ENCODE assay signal across 33 mouse cellular contexts in the genomic region with DNA sequence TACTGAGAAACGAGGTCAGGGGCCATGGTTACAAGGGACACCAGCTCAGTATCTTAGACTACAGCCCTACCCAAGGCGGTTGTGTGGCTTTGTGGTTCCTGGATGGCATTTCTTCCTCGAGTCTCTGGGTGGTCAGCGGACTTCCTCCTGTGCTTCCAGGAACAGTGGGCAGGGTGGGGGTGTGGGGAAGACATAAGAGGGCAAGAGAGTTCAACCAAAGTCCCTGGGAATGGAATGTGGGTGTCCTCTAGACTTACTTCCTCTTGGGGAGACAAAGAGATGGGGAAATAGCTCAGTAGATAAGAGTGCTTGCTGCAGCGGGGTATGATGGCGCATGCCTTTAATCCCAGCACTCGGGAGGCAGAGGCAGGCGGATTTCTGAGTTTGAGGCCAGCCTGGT. TPM values are rescaled to one million over a fixed set of nuclear protein-coding genes. Genes with fewer than 3 reads are reported as not detected.
DNase-seq lines count a peak whose midpoint lies in the region; ATAC-seq and TF ChIP-seq lines count a peak whose summit lies in the region.
"Had no signal": no experiment of that assay in that cellular context is flagged by ENCODE, and none has a peak within 500 bp of the region (broad histone marks: within the 10 kb centered on the region; RNA-seq: fewer than 3 reads in every experiment).

No protein-coding gene starts in this region.

- TF ChIP-seq EP300 in liver, postnatal 0 days (IDR thresholded peaks at IDR 0.05; ENCODE audit: low read depth), result no peak

- WGBS in liver, postnatal 0 days (ENCODE audit: insufficient replicate concordance), result 38% methylated on average over 8 of the region's 8 CpGs
- 52% methylated on average over 8 of the region's 8 CpGs for WGBS in liver, embryonic 11.5 days
- WGBS in midbrain, embryonic 15.5 days, result 88% methylated on average over 8 of the region's 8 CpGs

- no peaks in the 10 kb centered on the region for H3K9me3 ChIP-seq in liver, postnatal 0 days (ENCODE audit: low read length)
- no peaks in the 10 kb centered on the region for H3K9me3 ChIP-seq in liver, embryonic 11.5 days (ENCODE audit: control insufficient read depth, low read length)
- H3K9me3 ChIP-seq in midbrain, embryonic 15.5 days, result no peaks in the 10 kb centered on the region
- H3K9me3 ChIP-seq: embryonic facial prominence, embryonic 13.5 days; forebrain, embryonic 10.5 days; forebrain, embryonic 15.5 days; heart, embryonic 13.5 days; hindbrain, embryonic 10.5 days; hindbrain, embryonic 15.5 days; liver, embryonic 15.5 days; stomach, embryonic 15.5 days had no signal

- DNase-seq in liver, postnatal 0 days, result peak; percentile 32
- no peak for DNase-seq in liver, embryonic 11.5 days (ENCODE audit: low spot score)
- peak; percentile 67 for DNase-seq in lung, postnatal 25 days (ENCODE audit: low spot score)
- no peak for DNase-seq in cerebellum, postnatal 4 days (ENCODE audit: low spot score in 2 of 2)
- DNase-seq in cerebellum, adult 8-10 months, result no peak
- DNase-seq: adrenal gland, adult 8-10 months; cerebellum, postnatal 25 days; gastrocnemius, postnatal 25 days; heart, adult 2 months; heart, postnatal 10 days; kidney, adult 18-20 months; kidney, postnatal 36 days; left cerebral cortex, postnatal 4 days; right cerebral cortex, postnatal 25 days; thymus, adult 18-20 months; thymus, postnatal 25 days had no signal

- no peak overlapping the region for H3K9ac ChIP-seq in liver, postnatal 0 days (replicated peaks)
- no peak overlapping the region for H3K9ac ChIP-seq in liver, embryonic 11.5 days (ENCODE audit: low read depth, low read length)
- H3K9ac ChIP-seq in midbrain, embryonic 15.5 days, result no peak overlapping the region
- H3K9ac ChIP-seq: embryonic facial prominence, embryonic 13.5 days; forebrain, embryonic 15.5 days; heart, embryonic 13.5 days; hindbrain, embryonic 15.5 days; liver, embryonic 15.5 days; stomach, embryonic 15.5 days had no signal

- peak; percentile 11; the same call in 1 of the 2 replicates for ATAC-seq in liver, postnatal 0 days
- no peak for ATAC-seq in liver, embryonic 11.5 days (replicated peaks; ENCODE audit: low FRiP score)
- ATAC-seq in common myeloid progenitor, adult 5-6 weeks (replicated peaks; ENCODE audit: low read depth, poor library complexity, severe bottlenecking), result peak; percentile 59
- peak; percentile 62 for ATAC-seq in megakaryocyte progenitor cell, adult 5-6 weeks (replicated peaks; ENCODE audit: poor library complexity)
- ATAC-seq in midbrain, embryonic 15.5 days (replicated peaks), result no peak
- ATAC-seq: activated CD4-positive, CD25-positive, alpha-beta regulatory T cell, adult 4 months; CD4-positive, CD25-positive, alpha-beta regulatory T cell, adult 4 months; forebrain, embryonic 15.5 days; inflammation-experienced regulatory T-cells, adult 6 months had no signal

- H3K27me3 ChIP-seq in liver, postnatal 0 days (ENCODE audit: insufficient read depth, low read length), result no peaks in the 10 kb centered on the region
- H3K27me3 ChIP-seq in liver, embryonic 11.5 days (replicated peaks; ENCODE audit: control insufficient read depth, insufficient read depth, low read length), result no peaks in the 10 kb centered on the region
- H3K27me3 ChIP-seq in midbrain, embryonic 15.5 days (replicated peaks), result no peaks in the 10 kb centered on the region
- H3K27me3 ChIP-seq: embryonic facial prominence, embryonic 13.5 days; forebrain, embryonic 15.5 days; heart, embryonic 13.5 days; hindbrain, embryonic 15.5 days; stomach, embryonic 15.5 days had no signal

- no peak overlapping the region for H3K27ac ChIP-seq in liver, postnatal 0 days (ENCODE audit: low read depth)
- H3K27ac ChIP-seq in liver, embryonic 11.5 days (ENCODE audit: low read depth, low read length), result no peak overlapping the region
- H3K27ac ChIP-seq in midbrain, embryonic 15.5 days, result no peak overlapping the region
- H3K27ac ChIP-seq: embryonic facial prominence, embryonic 13.5 days; forebrain, embryonic 10.5 days; forebrain, embryonic 15.5 days; heart, adult 2 months; heart, embryonic 13.5 days; hindbrain, embryonic 15.5 days; layer of hippocampus, adult 2 months; liver, embryonic 15.5 days; macrophage; stomach, embryonic 15.5 days had no signal

- H3K4me1 ChIP-seq in liver, postnatal 0 days (ENCODE audit: insufficient read depth), result peaks cover 40% of the 10 kb centered on the region
- peaks cover 43% of the 10 kb centered on the region for H3K4me1 ChIP-seq in liver, embryonic 11.5 days (replicated peaks; ENCODE audit: control insufficient read depth, insufficient read depth, low read length)
- H3K4me1 ChIP-seq in midbrain, embryonic 15.5 days, result peaks cover 38% of the 10 kb centered on the region

- no peaks in the 10 kb centered on the region for H3K36me3 ChIP-seq in liver, postnatal 0 days (replicated peaks; ENCODE audit: insufficient read depth, low read length)
- H3K36me3 ChIP-seq in liver, embryonic 11.5 days (ENCODE audit: control insufficient read depth, insufficient read depth, low read length), result no peaks in the 10 kb centered on the region
- H3K36me3 ChIP-seq in midbrain, embryonic 15.5 days (replicated peaks), result no peaks in the 10 kb centered on the region
- H3K36me3 ChIP-seq: embryonic facial prominence, embryonic 13.5 days; forebrain, embryonic 10.5 days; forebrain, embryonic 15.5 days; heart, embryonic 13.5 days; hindbrain, embryonic 10.5 days; hindbrain, embryonic 15.5 days; liver, embryonic 15.5 days; stomach, embryonic 15.5 days had no signal

- no peak for TF ChIP-seq CTCF in liver, postnatal 0 days (IDR thresholded peaks at IDR 0.05; ENCODE audit: low read depth)

- no peak overlapping the region for H3K4me3 ChIP-seq in liver, postnatal 0 days (ENCODE audit: low read depth, low read length)
- no peak overlapping the region for H3K4me3 ChIP-seq in liver, embryonic 11.5 days (ENCODE audit: low read depth, low read length)
- H3K4me3 ChIP-seq in midbrain, embryonic 15.5 days, result no peak overlapping the region
- H3K4me3 ChIP-seq: embryonic facial prominence, embryonic 13.5 days; forebrain, embryonic 10.5 days; forebrain, embryonic 15.5 days; heart, adult 2 months; heart, embryonic 13.5 days; hindbrain, embryonic 10.5 days; hindbrain, embryonic 15.5 days; layer of hippocampus, adult 2 months; liver, embryonic 15.5 days; stomach, embryonic 15.5 days had no signal

- no peak overlapping the region for H3K4me2 ChIP-seq in liver, postnatal 0 days (ENCODE audit: low read depth, low read length)
- no peak overlapping the region for H3K4me2 ChIP-seq in liver, embryonic 11.5 days
- no peak overlapping the region for H3K4me2 ChIP-seq in midbrain, embryonic 15.5 days
- H3K4me2 ChIP-seq: embryonic facial prominence, embryonic 13.5 days; forebrain, embryonic 15.5 days; heart, embryonic 13.5 days; hindbrain, embryonic 15.5 days; liver, embryonic 15.5 days; midbrain, embryonic 11.5 days; stomach, embryonic 15.5 days had no signal

RNA-seq across cellular contexts. Expression of a gene that starts 9.4 kb away (rescaled TPM):
- polyA plus RNA-seq in liver, postnatal 0 days (2015; fragmentation: Nextera tagmentation; extraction: Ambion mirVana), result 32.9 and 35.7 TPM in 2 replicates
- 51.9 and 61.4 TPM in 2 replicates for polyA plus RNA-seq in liver, embryonic 11.5 days (2014; fragmentation: Nextera tagmentation; extraction: Ambion mirVana)
- 6.5 and 8.9 TPM in 2 replicates for total RNA-seq in common myeloid progenitor, adult 5-6 weeks (2017)
- total RNA-seq in megakaryocyte progenitor cell, adult 5-6 weeks (2015), result 6.2 and 7.3 TPM in 2 replicates
- 2.9 and 3.2 TPM in 2 replicates for total RNA-seq in megakaryocyte progenitor cell, adult 5-6 weeks (2017)
- polyA plus RNA-seq in midbrain, embryonic 15.5 days (2015; fragmentation: Nextera tagmentation; extraction: Ambion mirVana), result 20.7 and 23.1 TPM in 2 replicates

Comparison
In these comparisons a context has a peak if more than half of its experiments do, and no peak if none do; other contexts are left out.
1. ATAC-seq: peak in liver, postnatal 0 days (single experiment), common myeloid progenitor, adult 5-6 weeks (single experiment) and megakaryocyte progenitor cell, adult 5-6 weeks (single experiment); none in liver, embryonic 11.5 days (single experiment) and midbrain, embryonic 15.5 days (single experiment).
2. DNase-seq: peak in liver, postnatal 0 days (single experiment) and lung, postnatal 25 days (single experiment); none in liver, embryonic 11.5 days (single experiment), cerebellum, postnatal 4 days (0 of 2) and cerebellum, adult 8-10 months (single experiment).